In genomic region chr8:120321724-120322123, GRCm38 (mm10) we compare ENCODE assay signal across 9 mouse cellular contexts.
DNase-seq lines count a peak whose midpoint lies in the region; ATAC-seq and TF ChIP-seq lines count a peak whose summit lies in the region.
"Had no signal": no experiment of that assay in that cellular context is flagged by ENCODE, and none has a peak within 500 bp of the region (broad histone marks: within the 10 kb centered on the region; RNA-seq: fewer than 3 reads in every experiment).

No protein-coding gene starts in this region.

- H3K27ac ChIP-seq in gastrocnemius, adult 2 months = no peak overlapping the region
- no peak overlapping the region for H3K27ac ChIP-seq in spleen, adult 2 months (ENCODE audit: insufficient read depth, low read length)
- H3K27ac ChIP-seq: stomach, embryonic 15.5 days had no signal

- no peaks in the 10 kb centered on the region for H3K36me3 ChIP-seq in spleen, adult 2 months (ENCODE audit: control insufficient read depth, insufficient read depth, low read length)
- H3K36me3 ChIP-seq: stomach, embryonic 15.5 days had no signal

- intact Hi-C loops in gastrocnemius, adult 2 months (cut with DNase I) = loop anchor here (1.0 to 2.0 kb wide), 2 partner anchors 41 to 214 kb away; no protein-coding TSS in a partner anchor
- intact Hi-C loops in heart, postnatal 25 days (cut with DNase I) = no loop called here

- H3K4me1 ChIP-seq in spleen, adult 2 months (ENCODE audit: control insufficient read depth, insufficient read depth, insufficient read length) = peaks cover 26% of the 10 kb centered on the region

- no peak for ATAC-seq in activated CD4-positive, CD25-positive, alpha-beta regulatory T cell, adult 4 months

- no peak for TF ChIP-seq POLR2A in spleen, adult 2 months (IDR thresholded peaks at IDR 0.05; ENCODE audit: low read depth, low read length)

- H3K4me3 ChIP-seq in gastrocnemius, adult 2 months = no peak overlapping the region
- no peak overlapping the region for H3K4me3 ChIP-seq in spleen, adult 2 months (ENCODE audit: extremely low read depth, insufficient read depth, insufficient read length)
- H3K4me3 ChIP-seq: stomach, embryonic 15.5 days had no signal

- TF ChIP-seq CTCF in gastrocnemius, adult 2 months (IDR thresholded peaks at IDR 0.05) = peak; percentile 66
- peak; percentile 59; the same call in 1 of the 2 replicates for TF ChIP-seq CTCF in spleen, adult 2 months (IDR thresholded peaks at IDR 0.05; ENCODE audit: extremely low read depth, insufficient read depth, insufficient read length, insufficient replicate concordance)

- H3K27me3 ChIP-seq in spleen, adult 2 months (ENCODE audit: control insufficient read depth, insufficient read depth, low read length) = no peaks in the 10 kb centered on the region
- H3K27me3 ChIP-seq: stomach, embryonic 15.5 days had no signal

- 46% methylated on average over 6 of the region's 6 CpGs for WGBS in spleen, adult 2 months

- no peak for DNase-seq in gastrocnemius, adult 2 months
- DNase-seq in gastrocnemius, postnatal 4 days (ENCODE audit: low spot score in 2 of 2) = no peak
- peak in 1 of 2 experiments; percentile 31 for DNase-seq in spleen, adult 2 months (ENCODE audit: low read depth in 1 of 2, low spot score in 2 of 2)
- no peak for DNase-seq in spleen, postnatal 36 days (ENCODE audit: low spot score in 2 of 2)
- peak; percentile 81 for DNase-seq in induced T-regulatory cell, adult 2 months (ENCODE audit: low read depth)
- peak; percentile 84 for DNase-seq in thymus, postnatal 4 days
- DNase-seq in heart, postnatal 25 days (ENCODE audit: low spot score) = no peak

Comparison
In these comparisons a context has a peak if more than half of its experiments do, and no peak if none do; other contexts are left out.
1. DNase-seq: peak in induced T-regulatory cell, adult 2 months (single experiment) and thymus, postnatal 4 days (single experiment); none in gastrocnemius, adult 2 months (single experiment), gastrocnemius, postnatal 4 days (0 of 2), spleen, postnatal 36 days (0 of 2) and heart, postnatal 25 days (single experiment).